Mouse (Mus musculus): ENCODE data around the gene Exoc3l.

DNA sequence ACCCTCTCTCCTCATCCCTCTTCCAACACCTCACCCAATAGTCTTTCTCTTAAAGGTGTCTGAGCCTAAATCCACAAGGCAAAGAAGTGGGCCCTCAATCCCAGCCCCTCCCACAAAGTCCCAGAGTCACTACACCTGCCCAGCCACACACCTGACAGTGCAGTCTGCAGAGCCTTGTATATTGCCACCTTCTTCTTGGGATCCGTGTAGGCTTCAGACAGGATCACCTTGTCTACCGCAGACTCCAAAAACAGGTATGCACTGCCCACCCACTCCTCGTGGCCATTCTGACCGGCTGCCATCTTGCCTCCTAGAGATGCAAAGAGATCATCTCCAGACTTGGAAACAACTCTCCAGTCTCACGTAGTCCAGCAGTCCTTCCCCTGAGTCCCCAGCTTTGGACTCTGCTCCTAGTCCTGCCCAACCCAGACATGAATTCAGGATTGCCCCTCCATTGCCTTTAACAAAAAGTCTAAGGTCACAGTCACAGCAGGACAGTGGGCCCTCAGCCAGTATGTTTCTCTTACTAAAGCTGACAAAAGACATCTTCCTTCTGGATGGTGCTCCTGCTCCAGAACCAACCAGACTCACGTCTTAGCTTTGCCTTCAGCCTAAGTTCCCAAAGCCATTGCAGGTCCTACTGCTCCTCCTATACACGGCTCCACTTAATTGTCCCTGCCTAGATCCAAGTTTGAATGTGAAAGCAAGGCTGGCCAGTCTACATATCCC, 35.4 kb downstream of the Exoc3l start:
- TF ChIP-seq CTCF (IDR thresholded peaks at IDR 0.05; ENCODE audit: control insufficient read depth, insufficient read depth, low read length) = no peak
- no peak for TF ChIP-seq POLR2A (IDR thresholded peaks at IDR 0.05; ENCODE audit: borderline replicate concordance, control insufficient read depth, low read depth, low read length)

Measured in bone marrow, adult 2 months (tissue).